Mouse (Mus musculus) stomach, embryonic 14.5 days (tissue): Measurements from ENCODE around the gene Sars. TPM values are rescaled to one million over a fixed set of nuclear protein-coding genes. Genes with fewer than 3 reads are reported as not detected.
A peak's percentile ranks its signal among the peaks of the same experiment; 100 is the strongest.

Experiments
- ATAC-seq: fragments of 200-750 bp; cut with Nextera tagmentation; 2 replicates; pipeline ENCODE4 v1.8.0; 2017; ENCODE audit warnings: low read depth, moderate TSS enrichment; ENCODE audit not compliant: insufficient number of reproducible peaks, insufficient read depth, low FRiP score
- H3K27ac ChIP-seq: fragments of 300-500 bp; sonication (generic); 2 replicates; pipeline ENCODE4 v1.5.1; 2014; ENCODE audit warnings: mild to moderate bottlenecking, low read length, moderate library complexity, mixed read lengths
- H3K27me3 ChIP-seq: fragments of 300-500 bp; sonication (generic); 2 replicates; pipeline ENCODE4 v1.6.1; 2014; ENCODE audit warnings: low read length, control low read depth, mixed read lengths; ENCODE audit not compliant: control insufficient read depth, insufficient read depth
- H3K36me3 ChIP-seq: fragments of 300-500 bp; sonication (generic); 2 replicates; pipeline ENCODE4 v1.6.1; 2014; ENCODE audit warnings: mild to moderate bottlenecking, control low read depth, low read length, moderate library complexity, mixed read lengths; ENCODE audit not compliant: control insufficient read depth, insufficient read depth
- H3K4me1 ChIP-seq: fragments of 300-500 bp; sonication (generic); 2 replicates; pipeline ENCODE4 v1.6.1; 2014; ENCODE audit warnings: low read length, control low read depth, mixed read lengths; ENCODE audit not compliant: control insufficient read depth, insufficient read depth
- H3K4me2 ChIP-seq: fragments of 300-500 bp; sonication (generic); replicated peaks from 2 replicates; pipeline ENCODE4 v1.6.1; 2014; ENCODE audit warnings: low read depth, low read length, control low read depth
- H3K4me3 ChIP-seq: fragments of 300-500 bp; sonication (generic); 2 replicates; pipeline ENCODE4 v1.5.1; 2014; ENCODE audit warnings: low read depth, low read length, control low read depth
- H3K9ac ChIP-seq: fragments of 300-500 bp; sonication (generic); replicated peaks from 2 replicates; pipeline ENCODE4 v1.6.1; 2014; ENCODE audit warnings: low read depth, mild to moderate bottlenecking, control low read depth, low read length, moderate library complexity, mixed read lengths
- H3K9me3 ChIP-seq: fragments of 300-500 bp; sonication (generic); 2 replicates; pipeline ENCODE4 v1.6.1; 2016; ENCODE audit warnings: low read depth, low read length, control low read depth; ENCODE audit not compliant: control insufficient read depth
- WGBS: fragments of 180-500 bp; shearing (Covaris S2); extraction: QIAGEN DNeasy Blood & Tissue Kit; methylation state at CpG from one replicate; pipeline ENCODE4 v1.1.7; 2014; 5-methylcytosine and 5-hydroxymethylcytosine counted together
- polyA plus RNA-seq: library from polyadenylated mRNA; unstranded; fragments of >200 nt; fragmentation: Nextera tagmentation; extraction: Ambion mirVana; gene quantifications from 2 replicates; pipeline ENCODE4 v1.2.1, GENCODE M21; 2014

Sars gene
- polyA plus RNA-seq, 1 experiment from 2014 or later = 115 TPM

DNA sequence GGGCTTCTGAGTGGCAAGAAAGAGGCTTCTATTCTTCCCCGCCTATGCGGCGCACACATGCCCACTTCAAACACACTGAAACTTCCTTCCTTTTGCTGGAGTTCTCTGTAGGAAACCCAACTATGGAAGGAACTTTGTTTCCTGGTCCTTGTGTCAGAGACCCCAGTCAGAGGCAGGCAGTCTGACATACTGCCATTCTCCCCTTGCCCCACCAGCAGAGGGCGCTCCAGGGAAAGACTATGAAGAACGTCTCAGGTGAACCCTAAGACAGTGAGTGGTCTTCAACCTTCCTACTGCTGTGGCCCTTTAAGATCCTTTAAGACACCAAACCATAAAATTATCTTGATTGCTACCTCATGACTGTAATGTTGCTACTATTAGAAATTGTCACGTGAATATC lies 21.4 kb upstream of the Sars start:
- Histone ChIP-seq H3K4me2 (no peak overlapping the region), H3K36me3 (no peaks in the 10 kb centered on the region), H3K27me3 (no peaks in the 10 kb centered on the region), H3K4me1 (0 out of 2 replicates have a peak, but pooled peaks cover 3% of the 10 kb centered on the region), H3K27ac (no peak overlapping the region), H3K9ac (no peak overlapping the region), H3K4me3 (no peak overlapping the region), H3K9me3 (no peaks in the 10 kb centered on the region)
- 75% methylated on average over 6 of the region's 6 CpGs for WGBS
- ATAC-seq = no peak

DNA sequence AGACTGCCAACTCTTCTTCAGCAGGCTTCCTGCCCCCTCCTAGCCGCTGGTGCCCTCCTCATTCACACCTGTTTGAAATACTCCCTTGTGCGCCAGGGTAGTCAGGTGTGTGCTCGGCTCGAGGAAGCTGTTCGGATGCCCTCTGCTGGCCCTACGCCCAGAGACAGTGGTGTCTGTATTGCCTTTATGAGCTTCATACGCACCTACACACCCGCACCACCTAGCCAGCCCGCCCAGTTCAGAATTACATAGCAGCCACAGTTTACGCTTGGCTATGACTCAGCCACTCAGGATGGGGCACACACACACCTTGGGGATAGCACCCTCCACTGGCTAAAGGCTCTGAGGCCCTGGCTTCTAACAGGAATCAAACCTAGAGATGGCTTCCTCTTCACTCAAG lies 13.9 kb upstream of the Sars start:
- 0 out of 2 replicates have a peak, but pooled peaks cover 6% of the 10 kb centered on the region for H3K4me1 ChIP-seq
- H3K27me3 ChIP-seq = no peaks in the 10 kb centered on the region
- H3K9ac ChIP-seq = no peak overlapping the region
- H3K27ac ChIP-seq = no peak overlapping the region
- ATAC-seq = peak; percentile 81
- no peaks in the 10 kb centered on the region for H3K9me3 ChIP-seq
- H3K36me3 ChIP-seq = no peaks in the 10 kb centered on the region
- no peak overlapping the region for H3K4me3 ChIP-seq
- WGBS = 22% methylated on average over 10 of the region's 10 CpGs
- no peak overlapping the region for H3K4me2 ChIP-seq

DNA sequence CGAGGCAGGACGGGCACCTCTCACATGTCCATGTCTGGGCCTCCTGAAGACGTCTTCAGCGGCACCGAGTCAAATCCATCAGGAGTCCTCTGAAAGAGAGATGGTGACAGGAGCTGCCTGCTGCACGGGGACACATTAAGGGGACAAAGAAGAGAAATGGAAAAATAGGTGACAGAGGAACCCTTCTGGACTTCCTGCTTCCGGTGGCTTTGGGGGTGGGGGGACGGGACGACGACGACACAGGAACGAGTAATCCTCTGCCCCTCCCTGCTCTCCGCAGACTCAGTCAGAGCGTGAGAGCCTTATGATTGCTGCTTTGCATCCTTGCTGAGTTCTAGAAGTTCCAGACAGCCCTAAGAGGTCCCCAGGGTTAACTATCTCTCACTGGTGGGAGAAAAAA lies 13.4 kb upstream of the Sars start:
- no peak overlapping the region for H3K4me3 ChIP-seq
- H3K4me2 ChIP-seq = no peak overlapping the region
- H3K9ac ChIP-seq = no peak overlapping the region
- no peaks in the 10 kb centered on the region for H3K9me3 ChIP-seq
- 0 out of 2 replicates have a peak, but pooled peaks cover 6% of the 10 kb centered on the region for H3K4me1 ChIP-seq
- no peak overlapping the region for H3K27ac ChIP-seq
- no peak for ATAC-seq
- no peaks in the 10 kb centered on the region for H3K36me3 ChIP-seq
- H3K27me3 ChIP-seq = no peaks in the 10 kb centered on the region
- 53% methylated on average over 14 of the region's 14 CpGs for WGBS

DNA sequence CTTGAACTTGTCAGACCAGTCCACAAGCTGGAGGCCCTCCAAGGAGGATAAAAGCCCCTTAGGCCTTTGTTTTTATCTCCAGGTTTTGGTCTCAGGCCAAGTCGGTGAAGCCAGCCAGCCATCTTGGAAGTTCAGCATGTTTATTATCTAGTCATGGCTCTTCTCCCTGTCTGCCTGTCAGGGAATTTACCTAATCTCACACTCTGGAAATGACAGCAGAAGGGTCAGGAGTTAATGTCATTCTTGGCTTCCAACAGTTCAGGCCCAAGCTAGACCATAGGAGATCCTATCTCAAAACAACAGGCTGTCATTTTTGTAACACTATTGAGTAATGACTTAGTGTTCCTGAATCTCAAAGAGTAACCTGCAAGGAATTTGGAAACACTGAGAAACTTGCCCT lies 9.2 kb upstream of the Sars start:
- ATAC-seq = no peak
- WGBS = 57% methylated on average over 1 of the region's 1 CpGs

DNA sequence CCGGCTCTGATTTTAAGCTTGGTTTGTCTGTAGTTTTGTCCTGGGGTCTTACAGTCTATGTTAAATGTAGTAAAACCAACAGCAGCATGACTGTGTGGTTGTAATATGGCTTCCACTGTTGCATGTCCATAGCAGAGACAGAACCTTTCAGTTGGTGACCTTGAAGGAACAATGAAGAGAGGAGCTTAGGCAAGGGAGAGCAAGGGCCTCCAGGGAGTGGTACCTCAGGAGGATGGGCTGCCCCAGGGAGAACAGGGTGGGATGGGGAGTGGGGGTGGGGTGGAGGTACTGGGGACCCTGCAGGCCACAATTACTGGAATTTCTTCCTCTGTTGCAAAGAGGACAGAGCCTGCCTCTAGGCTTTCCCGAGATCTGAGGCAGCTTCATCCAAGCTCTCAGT lies 7.0 kb upstream of the Sars start:
- Histone ChIP-seq H3K9me3 (no peaks in the 10 kb centered on the region), H3K4me2 (no peak overlapping the region), H3K27ac (no peak overlapping the region), H3K4me1 (no peaks in the 10 kb centered on the region), H3K9ac (no peak overlapping the region), H3K36me3 (no peaks in the 10 kb centered on the region), H3K4me3 (no peak overlapping the region), H3K27me3 (no peaks in the 10 kb centered on the region)
- WGBS = 89% methylated on average over 2 of the region's 2 CpGs
- no peak for ATAC-seq

More for the DNA sequence above, 9.2 kb upstream of the Sars start:
- H3K4me2 ChIP-seq = no peak overlapping the region
- H3K9me3 ChIP-seq = no peaks in the 10 kb centered on the region
- H3K9ac ChIP-seq = no peak overlapping the region
- no peaks in the 10 kb centered on the region for H3K27me3 ChIP-seq
- no peaks in the 10 kb centered on the region for H3K36me3 ChIP-seq
- no peak overlapping the region for H3K27ac ChIP-seq
- H3K4me1 ChIP-seq = 0 out of 2 replicates have a peak, but pooled peaks cover 6% of the 10 kb centered on the region
- H3K4me3 ChIP-seq = no peak overlapping the region

DNA sequence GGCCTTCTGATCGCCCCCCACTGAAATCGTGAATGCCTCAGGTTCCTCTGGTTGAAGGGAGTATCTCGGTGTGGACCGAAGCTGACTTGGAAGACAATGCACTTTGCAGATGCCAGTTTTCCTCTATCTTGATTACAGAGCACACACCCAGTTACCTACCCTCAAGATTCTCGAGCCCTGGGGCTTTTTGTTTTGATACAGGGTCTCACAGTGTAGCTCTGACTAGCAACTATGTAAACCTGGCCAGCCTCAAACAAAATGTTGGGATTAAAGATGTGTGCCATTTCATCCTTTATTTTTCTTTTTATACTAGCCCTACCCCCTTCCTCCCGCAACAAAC lies 327 bp upstream of the Sars start:
- WGBS = 13% methylated on average over 6 of the region's 6 CpGs
- peak overlapping the region; percentile 77; the same call in 1 of the 2 replicates for H3K9ac ChIP-seq

DNA sequence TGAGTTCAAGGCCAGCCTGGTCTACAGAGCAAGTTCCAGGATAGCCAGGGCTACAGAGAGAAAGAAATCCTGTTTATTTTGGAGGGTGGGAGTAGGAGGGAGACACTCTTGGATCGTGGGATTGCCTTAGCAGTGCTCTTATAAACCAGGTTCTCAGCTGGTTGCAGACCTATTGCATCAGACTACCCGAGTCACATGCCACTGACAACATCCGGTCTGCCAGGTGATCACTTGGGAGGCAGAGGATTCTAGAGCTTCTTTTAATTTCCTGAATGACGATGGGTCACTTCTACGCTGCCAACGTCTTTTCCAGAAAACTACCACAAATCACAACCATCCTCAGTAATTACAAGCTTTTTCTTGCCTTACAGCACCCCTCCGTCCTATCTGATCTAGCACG lies 980 bp downstream of the Sars start:
- Histone ChIP-seq H3K4me2 (peak overlapping the region; percentile 73), H3K9me3 (no peaks in the 10 kb centered on the region), H3K27me3 (no peaks in the 10 kb centered on the region), H3K27ac (peak overlapping the region; percentile 89; the same call in 1 of the 2 replicates), H3K4me1 (peaks cover 14% of the 10 kb centered on the region; the same call in 1 of the 2 replicates), H3K4me3 (peak overlapping the region; percentile 80), H3K9ac (peak overlapping the region; percentile 77), H3K36me3 (peaks cover 4% of the 10 kb centered on the region; the same call in 1 of the 2 replicates)
- ATAC-seq = no peak
- 18% methylated on average over 8 of the region's 8 CpGs for WGBS

More for the DNA sequence above, 327 bp upstream of the Sars start:
- peaks cover 4% of the 10 kb centered on the region; the same call in 1 of the 2 replicates for H3K36me3 ChIP-seq
- peaks cover 14% of the 10 kb centered on the region; the same call in 1 of the 2 replicates for H3K4me1 ChIP-seq
- no peaks in the 10 kb centered on the region for H3K27me3 ChIP-seq
- H3K4me2 ChIP-seq = peak overlapping the region; percentile 73
- peak; percentile 25; the same call in 1 of the 2 replicates for ATAC-seq
- H3K4me3 ChIP-seq = peak overlapping the region; percentile 80
- no peaks in the 10 kb centered on the region for H3K9me3 ChIP-seq
- peak overlapping the region; percentile 89; the same call in 1 of the 2 replicates for H3K27ac ChIP-seq

DNA sequence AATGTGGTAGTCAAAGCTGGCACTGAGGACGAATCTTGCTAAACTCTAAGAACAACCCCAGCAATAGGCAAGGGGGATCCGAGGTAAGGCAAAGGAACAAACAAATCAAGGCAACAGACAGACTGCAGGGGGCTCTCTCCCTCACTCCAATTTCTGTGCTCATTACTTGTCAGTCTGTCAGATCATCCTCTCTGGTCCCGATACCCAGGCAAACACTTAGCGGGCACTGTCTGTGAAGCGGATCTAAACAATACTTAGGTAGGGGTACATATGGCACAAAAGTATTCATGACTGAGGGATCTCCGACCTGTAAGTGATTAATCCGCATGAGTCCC lies 8.7 kb downstream of the Sars start:
- Histone ChIP-seq H3K36me3 (peaks cover 48% of the 10 kb centered on the region), H3K27me3 (no peaks in the 10 kb centered on the region), H3K4me3 (no peak overlapping the region), H3K4me2 (no peak overlapping the region), H3K9me3 (no peaks in the 10 kb centered on the region), H3K9ac (no peak overlapping the region), H3K4me1 (no peaks in the 10 kb centered on the region), H3K27ac (no peak overlapping the region)
- 83% methylated on average over 7 of the region's 7 CpGs for WGBS
- no peak for ATAC-seq

DNA sequence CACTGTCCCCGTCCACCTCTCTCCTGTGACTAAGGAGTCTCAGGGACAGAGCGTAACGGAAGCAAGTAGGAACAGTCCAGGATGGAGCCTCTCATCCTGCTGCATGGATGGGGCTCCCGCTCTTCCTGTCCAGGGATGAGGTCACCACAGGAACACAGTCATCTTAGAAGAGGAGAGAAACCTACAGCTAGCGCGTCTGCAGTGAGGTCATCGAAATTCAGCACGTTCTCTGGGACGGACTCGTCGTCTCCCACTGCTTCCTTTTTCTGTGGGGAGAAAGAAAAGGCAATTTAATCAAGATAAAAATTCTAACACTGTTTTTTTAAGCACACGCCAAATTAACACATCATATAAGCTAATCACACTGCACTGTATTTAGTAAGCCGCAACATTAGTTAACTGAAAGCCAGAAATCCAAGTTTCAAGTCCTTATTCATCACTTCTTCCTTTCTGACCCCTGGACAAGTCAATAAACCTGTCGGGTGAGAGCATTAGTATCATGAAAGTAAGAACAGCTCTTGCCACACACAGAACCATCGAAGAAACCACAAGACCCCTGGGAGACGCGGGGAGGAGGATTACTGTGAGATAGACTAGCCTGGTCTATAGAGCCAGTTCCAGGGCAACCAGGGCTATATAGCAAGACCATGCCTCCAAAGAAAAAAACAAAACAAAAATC lies 9.2 kb downstream of the Sars start:
- Histone ChIP-seq H3K9ac (no peak overlapping the region), H3K4me1 (no peaks in the 10 kb centered on the region), H3K9me3 (no peaks in the 10 kb centered on the region), H3K27ac (no peak overlapping the region), H3K36me3 (peaks cover 53% of the 10 kb centered on the region), H3K4me3 (no peak overlapping the region), H3K27me3 (no peaks in the 10 kb centered on the region), H3K4me2 (no peak overlapping the region)
- ATAC-seq = no peak
- 84% methylated on average over 17 of the region's 17 CpGs for WGBS
